Mouse (Mus musculus) gastrocnemius, adult 2 months (tissue): ENCODE data around the gene Slc6a4. TPM values are rescaled to one million over a fixed set of nuclear protein-coding genes. Genes with fewer than 3 reads are reported as not detected.
A peak's percentile ranks its signal among the peaks of the same experiment; 100 is the strongest.

Experiments
- DNase-seq: peaks from one replicate; pipeline ENCODE4 v3.0.0; 2022
- H3K27ac ChIP-seq: fragments of 200-600 bp; 2 replicates; pipeline ENCODE4 v1.8.1; 2022; ENCODE audit warnings: mild to moderate bottlenecking
- H3K4me3 ChIP-seq: fragments of 200-600 bp; 2 replicates; pipeline ENCODE4 v1.8.1; 2022; ENCODE audit warnings: mild to moderate bottlenecking, moderate library complexity
- CTCF ChIP-seq: fragments of 200-600 bp; IDR thresholded peaks from 2 replicates; pipeline ENCODE4 v1.8.1; 2022; ENCODE audit warnings: antibody characterized with exemption, mild to moderate bottlenecking, moderate library complexity
- intact Hi-C: fragments of 180-260 bp; cut with DNase I; formaldehyde crosslinking; loops from one replicate; pipeline ENCODE4 v1.15.1; 2025
- total RNA-seq, 2 experiments: library from RNA; stranded (reverse); gene quantifications; 2 replicates each; pipeline ENCODE4 v1.2.3; 2021

Gene Slc6a4
- total RNA-seq, 2 experiments from 2014 or later, result 0.17 to 0.20 TPM

DNA sequence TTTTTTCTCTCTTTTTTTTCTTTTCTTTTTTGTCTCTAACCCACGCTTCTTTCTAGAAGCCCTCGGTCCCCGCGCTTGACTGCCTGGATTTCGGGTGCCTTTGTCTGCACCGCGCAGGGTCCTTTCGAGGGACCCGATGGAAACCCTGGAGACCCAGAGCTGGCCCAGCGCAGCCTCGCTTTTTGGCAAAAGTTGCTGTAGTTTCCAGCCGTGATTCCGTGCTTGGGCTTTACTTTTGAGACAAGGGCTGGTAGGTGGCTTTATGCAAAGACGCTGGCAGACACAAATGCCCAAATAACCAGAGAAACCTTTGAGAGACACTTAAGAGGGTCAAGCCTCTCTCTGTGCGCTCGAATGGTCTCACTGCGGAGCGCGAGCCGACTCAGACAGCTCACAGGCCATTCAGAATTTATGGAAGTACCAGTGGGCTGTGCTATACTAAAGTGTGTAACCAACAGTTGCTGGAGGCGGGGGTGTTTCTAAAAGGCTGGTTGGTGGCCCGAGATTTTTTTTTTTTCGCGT, 363 bp downstream of the Slc6a4 start:
- TF ChIP-seq CTCF, result no peak
- no peak for DNase-seq
- intact Hi-C loops, result no loop called here
- 0 out of 2 replicates have a peak overlapping the region, but pooled peaks have one; percentile 20 for H3K27ac ChIP-seq
- H3K4me3 ChIP-seq, result peak overlapping the region; percentile 74

DNA sequence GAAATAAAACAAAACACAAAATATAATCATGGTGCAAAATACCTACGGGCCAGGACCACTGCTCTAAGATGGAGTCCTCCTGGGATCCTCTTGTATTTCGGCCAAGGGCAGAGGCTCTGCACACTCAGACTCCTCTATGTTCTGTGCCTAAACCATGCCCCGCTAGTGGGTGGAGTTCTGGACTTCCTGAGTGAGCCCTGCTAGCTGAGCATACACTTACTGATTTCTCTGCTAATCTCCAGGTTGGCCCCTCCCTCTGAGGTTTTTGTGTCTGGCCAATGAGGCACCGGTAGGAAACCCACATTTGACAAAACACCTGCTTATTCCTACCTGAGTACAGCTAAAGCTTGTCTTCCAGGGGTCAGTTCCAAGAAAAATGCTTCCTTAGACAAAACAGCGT, 2.3 kb downstream of the Slc6a4 start:
- TF ChIP-seq CTCF, result no peak
- DNase-seq, result no peak
- H3K27ac ChIP-seq, result no peak overlapping the region
- intact Hi-C loops, result no loop called here
- H3K4me3 ChIP-seq, result no peak overlapping the region

DNA sequence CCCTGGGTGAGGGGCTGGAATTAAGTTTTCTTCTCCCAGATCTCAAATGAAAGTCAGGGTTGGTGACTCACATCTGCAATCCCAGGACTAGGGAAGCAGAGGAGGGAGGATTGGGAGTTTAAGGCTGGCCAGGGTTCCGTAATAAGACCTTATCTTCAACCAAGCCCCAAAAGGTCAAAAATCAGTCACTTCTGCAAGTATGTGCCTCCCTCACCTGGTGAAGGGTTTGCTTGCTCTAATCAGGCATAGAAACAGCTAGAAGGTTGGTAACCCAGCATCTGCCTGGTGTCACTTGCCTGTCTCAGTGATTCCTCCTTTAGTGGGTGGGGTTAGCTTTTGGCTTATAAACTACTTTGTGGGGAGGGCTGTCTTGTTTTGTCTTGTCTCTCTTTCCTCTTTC, 4.0 kb downstream of the Slc6a4 start:
- no peak overlapping the region for H3K4me3 ChIP-seq
- no peak for DNase-seq
- intact Hi-C loops, result no loop called here
- H3K27ac ChIP-seq, result no peak overlapping the region
- TF ChIP-seq CTCF, result no peak

DNA sequence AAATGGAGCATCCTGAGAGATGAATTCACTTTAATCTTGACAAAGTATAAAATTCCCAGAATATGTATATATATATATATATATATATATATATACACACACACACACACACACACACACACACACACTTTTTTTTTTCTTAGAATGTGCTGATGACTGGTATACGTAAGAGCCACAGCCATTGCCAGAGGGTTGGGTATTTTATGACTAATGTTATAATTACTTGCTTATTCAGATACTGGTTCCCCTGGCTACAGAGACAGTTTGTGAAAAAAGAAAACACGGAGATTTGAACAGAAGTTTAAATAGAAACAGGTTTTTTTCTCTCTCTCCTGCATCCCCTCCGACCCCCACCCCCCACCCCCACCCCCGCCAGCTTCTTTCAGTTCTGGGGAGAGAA, 7.5 kb downstream of the Slc6a4 start:
- intact Hi-C loops, result no loop called here
- no peak for DNase-seq
- Histone ChIP-seq H3K4me3 (no peak overlapping the region), H3K27ac (no peak overlapping the region)
- TF ChIP-seq CTCF, result no peak

DNA sequence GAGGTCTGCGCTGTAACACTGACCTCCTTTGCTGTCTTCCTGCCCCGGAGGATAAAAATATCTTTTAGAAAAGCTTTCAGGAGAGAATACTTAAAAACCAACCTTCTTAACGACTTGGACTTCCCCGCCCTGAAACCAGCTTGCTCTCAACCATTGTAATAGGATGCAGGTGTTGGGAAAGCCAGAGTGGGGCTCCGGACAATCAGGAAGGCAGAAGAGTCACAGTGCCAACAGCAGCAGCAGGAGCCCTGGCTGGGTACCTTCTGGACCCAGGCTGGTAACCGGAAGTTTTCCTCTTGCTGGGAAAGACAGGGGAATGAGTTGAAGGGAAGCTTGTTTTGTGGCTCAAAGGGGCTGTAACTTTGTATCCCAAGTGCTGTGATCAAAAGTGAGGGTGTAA, 8.2 kb downstream of the Slc6a4 start:
- Histone ChIP-seq H3K27ac (no peak overlapping the region), H3K4me3 (no peak overlapping the region)
- no peak for TF ChIP-seq CTCF
- intact Hi-C loops, result no loop called here
- DNase-seq, result no peak

DNA sequence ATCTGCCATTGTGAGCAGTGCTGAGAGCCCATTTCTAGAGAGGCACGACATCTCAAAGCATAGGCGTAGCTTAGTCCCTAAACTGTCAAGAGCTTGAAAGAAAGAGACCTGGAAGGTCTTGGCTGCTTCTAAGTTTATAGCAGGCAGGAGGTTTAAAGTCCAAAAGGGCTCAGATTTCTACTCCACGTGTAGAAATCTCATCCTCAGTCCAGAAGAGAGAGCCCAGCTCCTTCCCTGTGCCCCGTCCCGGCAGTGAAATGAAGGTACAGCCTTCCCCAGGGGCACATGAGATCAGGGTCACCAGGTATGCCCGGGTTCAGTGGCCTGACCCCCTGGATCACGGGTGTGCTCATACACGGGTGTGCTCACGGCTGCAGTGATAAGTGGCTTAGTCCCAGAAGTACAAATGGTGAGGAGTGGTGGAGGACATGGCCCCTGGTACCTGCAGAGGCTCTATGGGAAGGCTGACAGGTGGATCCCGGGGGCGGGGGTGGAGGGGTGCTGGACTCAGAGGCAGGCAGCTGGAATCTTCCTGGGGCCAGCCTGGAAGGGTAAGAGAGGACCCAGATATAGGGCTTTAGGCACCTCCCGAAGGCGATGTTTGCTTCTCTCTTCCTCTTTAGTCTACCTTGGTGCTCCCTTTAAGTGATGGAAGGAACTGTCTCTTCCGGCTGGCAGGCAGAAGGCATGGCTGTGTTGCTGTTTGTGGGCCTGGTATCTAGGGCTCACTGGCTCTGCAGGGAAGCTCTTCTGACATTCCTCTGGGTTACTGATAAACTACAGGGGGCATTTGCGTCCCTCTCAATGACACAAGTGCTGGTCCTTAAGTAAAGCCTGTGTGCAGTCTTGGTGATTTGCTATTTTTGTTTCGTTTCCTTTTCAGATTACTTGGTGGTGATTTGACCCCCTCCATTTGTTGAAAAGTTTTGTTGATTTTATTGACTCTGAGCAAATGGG, 10.9 kb downstream of the Slc6a4 start:
- TF ChIP-seq CTCF, result no peak
- DNase-seq, result no peak
- intact Hi-C loops, result no loop called here
- Histone ChIP-seq H3K4me3 (no peak overlapping the region), H3K27ac (no peak overlapping the region)

DNA sequence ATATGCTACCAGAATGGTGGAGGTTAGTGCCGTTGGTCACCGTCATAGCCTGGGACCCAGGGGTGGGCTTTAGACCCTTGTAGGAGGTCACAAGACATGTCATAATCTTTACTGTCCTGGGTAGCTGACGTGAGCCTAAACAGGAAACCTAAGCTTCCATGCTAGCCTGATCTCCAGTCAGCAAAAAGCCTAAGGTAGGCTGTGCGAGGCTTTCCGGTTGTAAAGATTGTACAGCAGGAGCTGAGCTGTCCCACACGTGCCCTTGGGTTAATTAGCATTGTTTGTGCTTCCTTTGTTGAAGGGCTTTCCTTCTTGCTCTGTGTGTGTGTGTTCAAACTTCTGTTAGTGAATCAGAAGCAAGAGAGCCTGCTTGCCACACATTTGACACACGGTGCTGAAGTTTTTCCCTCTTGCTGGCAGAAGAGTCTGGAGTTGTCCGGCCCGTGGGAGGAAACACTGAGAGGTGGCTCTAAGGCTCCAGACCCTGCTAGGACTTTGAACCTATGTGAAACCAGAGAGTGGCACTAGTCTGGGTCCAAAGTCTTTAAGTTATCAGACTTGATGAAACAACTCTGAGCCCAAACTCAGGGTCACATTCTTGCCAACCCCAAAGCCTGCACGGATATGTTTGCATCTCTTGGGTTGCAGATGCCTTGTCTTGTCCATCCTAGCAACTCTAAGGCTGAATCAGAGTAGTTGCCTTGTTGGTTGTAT, 12.5 kb downstream of the Slc6a4 start:
- DNase-seq, result no peak
- intact Hi-C loops, result no loop called here
- Histone ChIP-seq H3K4me3 (no peak overlapping the region), H3K27ac (no peak overlapping the region)
- TF ChIP-seq CTCF, result no peak

DNA sequence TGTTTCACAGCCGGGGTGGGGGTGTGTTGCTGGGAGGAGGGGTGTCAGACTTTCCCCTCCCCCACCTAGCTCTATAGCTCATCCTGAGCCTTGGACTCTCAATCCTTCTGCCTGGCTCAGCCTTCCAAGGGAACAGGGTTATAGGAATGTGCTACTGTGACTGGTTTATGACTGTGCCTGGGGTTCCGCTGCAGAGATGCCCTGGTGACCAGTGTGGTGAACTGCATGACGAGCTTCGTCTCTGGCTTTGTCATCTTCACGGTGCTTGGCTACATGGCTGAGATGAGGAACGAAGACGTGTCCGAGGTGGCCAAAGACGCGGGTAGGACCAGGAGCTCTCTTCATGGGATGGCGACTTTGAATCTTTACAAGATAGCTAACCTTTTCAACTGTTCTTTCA, 19.6 kb downstream of the Slc6a4 start:
- no peak for TF ChIP-seq CTCF
- intact Hi-C loops, result no loop called here
- Histone ChIP-seq H3K27ac (no peak overlapping the region), H3K4me3 (no peak overlapping the region)
- no peak for DNase-seq

DNA sequence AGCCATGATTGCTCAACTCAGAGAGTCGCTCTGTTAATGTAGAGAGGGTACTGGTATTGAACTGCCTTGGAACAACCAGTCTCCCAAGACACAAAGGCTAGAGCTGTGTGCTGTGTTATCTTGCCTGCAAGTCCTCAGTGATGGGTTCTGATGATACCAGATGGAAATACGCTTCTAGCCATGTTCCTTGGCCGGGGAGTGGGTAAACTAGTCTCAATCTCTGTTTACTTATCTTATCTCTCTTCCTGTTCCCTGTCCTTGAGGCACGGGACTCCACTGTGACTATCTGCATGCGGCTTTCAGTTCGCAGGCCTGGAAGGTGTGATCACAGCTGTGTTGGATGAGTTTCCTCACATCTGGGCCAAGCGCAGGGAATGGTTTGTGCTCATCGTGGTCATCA, 21.1 kb downstream of the Slc6a4 start:
- TF ChIP-seq CTCF, result no peak
- no peak overlapping the region for H3K4me3 ChIP-seq
- H3K27ac ChIP-seq, result no peak overlapping the region
- intact Hi-C loops, result no loop called here
- no peak for DNase-seq

DNA sequence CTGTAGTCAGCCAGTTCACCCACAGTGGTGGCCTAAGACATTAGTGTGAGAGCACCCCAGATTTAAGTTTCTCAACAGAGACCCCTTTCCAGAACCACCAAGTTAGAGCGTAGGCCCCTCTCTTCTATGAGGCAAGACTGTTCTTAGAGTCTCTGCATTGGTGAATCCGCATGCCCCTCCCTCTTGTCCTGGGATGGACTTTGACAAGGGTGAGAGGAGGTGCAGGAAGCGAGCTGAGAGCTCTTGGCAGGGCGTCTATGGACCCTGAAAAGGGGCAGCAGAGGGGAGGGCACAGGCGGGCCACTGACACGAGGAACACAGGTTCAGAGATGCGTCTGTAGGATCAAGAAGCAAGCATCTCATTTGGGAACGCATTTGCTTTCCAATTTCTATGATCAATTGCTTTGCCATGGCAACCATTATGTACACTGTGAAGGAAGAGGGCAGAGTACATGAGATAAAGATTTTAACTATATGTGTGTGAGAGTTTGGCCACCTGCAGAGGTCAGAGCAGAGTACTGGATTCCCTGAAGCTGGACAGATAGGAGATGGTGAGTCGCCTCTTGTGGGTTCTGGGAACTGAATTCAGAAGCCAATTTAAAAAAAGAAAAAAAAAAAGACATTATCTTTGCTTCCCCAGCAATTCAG, 23.5 kb downstream of the Slc6a4 start:
- TF ChIP-seq CTCF, result no peak
- H3K27ac ChIP-seq, result no peak overlapping the region
- no peak overlapping the region for H3K4me3 ChIP-seq
- DNase-seq, result no peak
- intact Hi-C loops, result no loop called here

DNA sequence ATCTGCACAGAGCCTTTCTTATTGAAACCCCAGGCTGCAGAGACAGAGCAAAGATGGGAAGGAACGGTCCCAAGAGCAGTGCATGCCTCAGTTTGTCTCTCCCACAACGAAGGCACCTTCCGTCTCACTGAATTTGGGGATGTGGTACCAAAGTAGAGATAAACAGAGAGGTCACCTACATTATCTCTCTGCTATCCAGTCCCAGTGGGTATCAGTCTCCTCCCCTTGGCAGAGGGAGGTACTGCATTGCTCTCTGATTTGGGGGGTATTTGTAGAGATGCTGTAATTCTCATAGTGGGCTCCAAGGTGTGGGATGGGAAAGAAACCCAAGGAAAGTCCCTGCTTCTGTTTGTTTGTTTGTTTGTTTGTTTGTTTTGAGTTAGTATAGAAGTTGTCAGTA, 28.2 kb downstream of the Slc6a4 start:
- TF ChIP-seq CTCF, result peak; percentile 11; the same call in 1 of the 2 replicates
- no peak for DNase-seq
- Histone ChIP-seq H3K27ac (no peak overlapping the region), H3K4me3 (no peak overlapping the region)
- intact Hi-C loops, result no loop called here

DNA sequence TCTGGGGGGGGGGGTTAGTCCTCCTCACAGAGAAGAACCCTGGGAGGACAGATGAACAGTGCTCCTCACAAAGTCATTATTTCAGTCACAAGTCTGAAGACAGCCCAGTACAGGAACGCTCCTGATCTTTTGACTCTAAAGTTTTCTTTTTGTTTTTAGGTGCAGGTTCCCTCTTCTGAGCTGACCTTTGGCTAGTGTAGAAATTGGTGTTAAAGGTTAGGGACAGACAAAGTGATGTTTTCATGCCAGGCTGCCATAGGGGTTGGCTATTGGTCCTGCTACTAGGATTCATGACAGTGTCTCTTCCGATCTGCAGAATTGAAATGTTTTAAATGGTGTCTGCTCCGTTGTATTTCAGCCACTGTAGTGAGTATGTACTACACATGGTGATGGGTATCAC, 29.8 kb downstream of the Slc6a4 start:
- DNase-seq, result no peak
- intact Hi-C loops, result no loop called here
- Histone ChIP-seq H3K27ac (no peak overlapping the region), H3K4me3 (no peak overlapping the region)
- no peak for TF ChIP-seq CTCF
